Mouse (Mus musculus): Measurements from ENCODE around the gene Zfp655. TPM values are rescaled to one million over a fixed set of nuclear protein-coding genes. Genes with fewer than 3 reads are reported as not detected.
A peak's percentile ranks its signal among the peaks of the same experiment; 100 is the strongest.
"Not testable (repeated sequence)": the region's sequence is repeated elsewhere in the genome, so short reads cannot be mapped to it uniquely, and the experiment has no call there.

The Zfp655 gene
- polyA plus RNA-seq, 1 experiment = 10.5 TPM

DNA sequence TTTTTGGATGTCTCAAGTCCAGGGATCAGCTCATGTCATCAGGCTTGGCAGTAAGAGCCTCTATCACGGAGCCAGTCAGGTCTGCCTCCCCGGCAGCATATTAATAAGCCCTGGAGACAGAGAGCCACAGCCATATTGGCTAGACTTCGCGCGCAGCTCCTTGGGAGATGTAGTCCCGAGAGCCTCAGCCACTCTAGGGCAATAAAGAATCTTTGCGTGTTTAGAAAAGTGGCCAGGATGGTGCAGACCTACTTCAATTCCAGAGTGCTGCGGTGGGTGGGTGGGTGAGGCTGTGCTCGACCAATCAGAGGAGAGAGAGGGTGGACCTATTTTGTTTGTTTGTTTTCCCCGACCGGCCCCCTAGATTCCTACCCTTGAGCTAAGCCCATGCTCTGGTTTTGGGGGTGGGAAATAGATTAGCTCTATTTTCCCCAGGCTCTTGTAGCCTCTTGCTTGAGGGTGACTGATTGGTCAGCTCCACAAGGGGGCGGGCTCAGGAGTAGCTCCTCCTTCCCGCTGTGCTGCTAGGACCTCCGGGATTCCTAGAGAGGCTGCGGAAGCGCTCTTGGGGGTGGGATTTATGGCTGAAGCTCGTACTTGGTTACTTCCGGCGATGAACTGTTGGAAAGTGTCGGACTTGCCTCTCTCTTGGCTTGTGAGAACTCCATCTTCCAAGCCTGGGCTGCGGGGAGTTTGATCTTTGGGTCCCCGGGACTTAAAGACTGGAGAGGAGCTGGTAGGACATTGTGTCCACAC, 27.4 kb upstream of the Zfp655 start, which contains the start of gene Zkscan5:
Gene Zkscan5, plus strand, starts transcription at position 627 of the 756 bp plus-strand sequence.
- TF ChIP-seq GATA1 (IDR thresholded peaks at IDR 0.05; ENCODE audit: borderline replicate concordance, low read length) = no peak
- TF ChIP-seq FLI1 (IDR thresholded peaks at IDR 0.05; ENCODE audit: low read length) = 0 out of 2 replicates have a peak, but pooled peaks have one; percentile 56
- Histone ChIP-seq H3K4me3 (replicated peaks) (peak within 1 kb of the TSS; percentile 93), H3K36me3 (replicated peaks; ENCODE audit: low read length) (peaks cover 26% of the 10 kb centered on the region), H3K27me3 (replicated peaks) (no peaks in the 10 kb centered on the region), H3K4me1 (peaks cover 38% of the 10 kb centered on the region), H3K9me3 (no peaks in the 10 kb centered on the region)

GRCm38 (mm10) chr5:145205041-145205440, 26.5 kb upstream of the Zfp655 start:
- H3K9me3 ChIP-seq = no peaks in the 10 kb centered on the region
- H3K27me3 ChIP-seq (replicated peaks) = no peaks in the 10 kb centered on the region
- peaks cover 29% of the 10 kb centered on the region for H3K4me1 ChIP-seq
- peaks cover 28% of the 10 kb centered on the region for H3K36me3 ChIP-seq (replicated peaks; ENCODE audit: low read length)
- H3K4me3 ChIP-seq (replicated peaks) = peak overlapping the region; percentile 93
- TF ChIP-seq GATA1 (IDR thresholded peaks at IDR 0.05; ENCODE audit: borderline replicate concordance, low read length) (no peak), FLI1 (IDR thresholded peaks at IDR 0.05; ENCODE audit: low read length) (no peak)

GRCm38 (mm10) chr5:145207385-145207784, 24.1 kb upstream of the Zfp655 start:
- H3K9me3 ChIP-seq = no peaks in the 10 kb centered on the region
- TF ChIP-seq GATA1 (IDR thresholded peaks at IDR 0.05; ENCODE audit: borderline replicate concordance, low read length) (no peak), FLI1 (IDR thresholded peaks at IDR 0.05; ENCODE audit: low read length) (no peak)

DNA sequence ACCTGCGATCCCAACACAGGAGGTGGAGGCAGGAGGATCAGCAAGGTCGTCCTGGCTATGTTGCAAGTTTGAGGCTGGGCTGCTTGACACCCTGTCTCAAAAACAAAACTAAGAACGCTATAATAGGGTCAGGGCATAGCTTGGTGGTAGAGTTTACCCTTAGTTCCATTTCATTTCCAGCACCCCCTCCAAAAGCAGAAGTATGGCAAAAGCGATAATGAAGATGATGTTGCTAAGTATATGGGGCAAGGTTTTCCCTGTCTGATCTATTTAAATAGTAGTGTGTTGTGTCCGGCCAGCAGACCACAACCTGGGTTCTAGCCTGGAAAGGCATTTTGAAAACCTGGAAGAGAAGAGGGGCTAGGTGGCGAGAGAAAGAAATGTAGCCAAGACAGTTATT, 23.6 kb upstream of the Zfp655 start:
- H3K4me3 ChIP-seq (replicated peaks) = no peak overlapping the region
- TF ChIP-seq GATA1 (IDR thresholded peaks at IDR 0.05; ENCODE audit: borderline replicate concordance, low read length) (no peak), FLI1 (IDR thresholded peaks at IDR 0.05; ENCODE audit: low read length) (no peak)
- H3K36me3 ChIP-seq (replicated peaks; ENCODE audit: low read length) = peaks cover 55% of the 10 kb centered on the region
- H3K27me3 ChIP-seq (replicated peaks) = no peaks in the 10 kb centered on the region
- H3K9me3 ChIP-seq = no peaks in the 10 kb centered on the region
- peaks cover 16% of the 10 kb centered on the region for H3K4me1 ChIP-seq

More at GRCm38 (mm10) chr5:145207385-145207784, 24.1 kb upstream of the Zfp655 start:
- no peak overlapping the region for H3K4me3 ChIP-seq (replicated peaks)
- H3K27me3 ChIP-seq (replicated peaks) = no peaks in the 10 kb centered on the region
- H3K4me1 ChIP-seq = peaks cover 19% of the 10 kb centered on the region
- H3K36me3 ChIP-seq (replicated peaks; ENCODE audit: low read length) = peaks cover 50% of the 10 kb centered on the region

GRCm38 (mm10) chr5:145208391-145208790, 23.1 kb upstream of the Zfp655 start:
- peaks cover 14% of the 10 kb centered on the region for H3K4me1 ChIP-seq
- H3K9me3 ChIP-seq; H3K4me3 ChIP-seq (replicated peaks); H3K27me3 ChIP-seq (replicated peaks): not testable (repeated sequence)
- H3K36me3 ChIP-seq (replicated peaks; ENCODE audit: low read length) = peaks cover 60% of the 10 kb centered on the region

- no peaks in the 10 kb centered on the region for H3K27me3 ChIP-seq (replicated peaks)
- TF ChIP-seq FLI1 (IDR thresholded peaks at IDR 0.05; ENCODE audit: low read length) = no peak
- no peak for TF ChIP-seq GATA1 (IDR thresholded peaks at IDR 0.05; ENCODE audit: borderline replicate concordance, low read length)
- no peak overlapping the region for H3K4me3 ChIP-seq (replicated peaks)
- no peaks in the 10 kb centered on the region for H3K9me3 ChIP-seq
- peaks cover 83% of the 10 kb centered on the region for H3K36me3 ChIP-seq (replicated peaks; ENCODE audit: low read length)
- peaks cover 3% of the 10 kb centered on the region; the same call in 1 of the 2 replicates for H3K4me1 ChIP-seq
Observed at GRCm38 (mm10) chr5:145211340-145211739, 20.2 kb upstream of the Zfp655 start.

DNA sequence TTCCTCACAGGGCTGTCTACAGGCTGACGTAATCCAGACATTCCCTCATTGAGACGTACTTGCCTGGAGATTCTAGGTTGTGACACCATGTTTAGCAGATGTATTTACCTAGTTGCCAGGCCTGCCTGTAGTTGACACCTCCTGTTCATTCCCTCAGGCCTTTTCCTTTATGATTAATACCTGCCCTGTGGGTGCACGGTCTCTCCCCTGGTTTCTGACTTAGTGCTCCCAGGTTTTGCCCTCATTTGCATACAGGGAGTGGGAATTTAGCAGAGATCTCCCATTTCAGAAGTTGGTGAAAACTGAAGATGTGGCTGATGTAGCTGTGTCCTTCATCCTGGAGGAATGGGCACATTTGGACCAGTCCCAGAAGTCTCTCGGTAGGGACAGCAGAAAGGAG, 19.3 kb upstream of the Zfp655 start:
- H3K4me1 ChIP-seq = 0 out of 2 replicates have a peak, but pooled peaks cover 3% of the 10 kb centered on the region
- H3K27me3 ChIP-seq (replicated peaks) = no peaks in the 10 kb centered on the region
- no peak overlapping the region for H3K4me3 ChIP-seq (replicated peaks)
- H3K9me3 ChIP-seq = no peaks in the 10 kb centered on the region
- TF ChIP-seq GATA1 (IDR thresholded peaks at IDR 0.05; ENCODE audit: borderline replicate concordance, low read length) (no peak), FLI1 (IDR thresholded peaks at IDR 0.05; ENCODE audit: low read length) (no peak)
- H3K36me3 ChIP-seq (replicated peaks; ENCODE audit: low read length) = peaks cover 82% of the 10 kb centered on the region

DNA sequence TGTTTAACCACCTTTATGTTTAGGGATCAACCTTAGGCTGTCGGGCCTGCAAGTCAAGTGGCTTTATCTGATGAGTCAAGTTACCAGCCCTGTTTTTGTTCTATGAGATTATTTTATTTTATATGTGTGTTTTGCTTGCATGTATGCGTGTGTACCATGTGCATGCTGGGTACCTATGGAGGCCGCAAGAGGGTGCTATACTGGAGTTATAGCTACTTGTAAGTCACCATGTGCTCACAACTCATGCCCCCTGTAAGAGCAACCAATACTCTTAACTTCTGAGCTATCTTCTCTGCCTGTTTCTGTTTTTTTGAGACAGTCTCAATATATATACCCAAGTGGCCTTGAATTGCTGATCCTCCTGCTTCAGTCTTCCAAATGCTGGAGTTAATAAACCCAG, 18.0 kb upstream of the Zfp655 start:
- H3K4me1 ChIP-seq = no peaks in the 10 kb centered on the region
- peaks cover 83% of the 10 kb centered on the region for H3K36me3 ChIP-seq (replicated peaks; ENCODE audit: low read length)
- TF ChIP-seq GATA1 (IDR thresholded peaks at IDR 0.05; ENCODE audit: borderline replicate concordance, low read length) (no peak), FLI1 (IDR thresholded peaks at IDR 0.05; ENCODE audit: low read length) (no peak)
- no peaks in the 10 kb centered on the region for H3K27me3 ChIP-seq (replicated peaks)
- H3K9me3 ChIP-seq = no peaks in the 10 kb centered on the region
- no peak overlapping the region for H3K4me3 ChIP-seq (replicated peaks)

DNA sequence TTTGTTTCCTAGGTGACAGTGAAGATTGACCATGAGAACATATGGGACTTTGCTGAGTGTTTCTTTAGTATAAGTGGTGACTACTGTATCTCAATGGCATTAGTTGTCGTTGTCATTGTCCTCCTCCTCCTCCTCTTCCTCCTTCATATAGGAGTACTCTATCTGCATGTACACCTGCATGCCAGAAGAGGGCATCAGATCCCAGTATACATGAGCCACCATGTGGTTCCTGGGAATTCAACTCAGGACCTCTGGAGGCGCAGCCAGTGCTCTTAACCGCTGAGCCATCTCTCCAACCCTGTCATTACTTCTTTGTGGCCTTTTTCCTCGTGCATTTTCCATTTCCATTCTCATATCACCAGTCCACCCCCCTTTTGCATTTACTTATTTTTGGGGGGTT, 16.8 kb upstream of the Zfp655 start:
- no peak for TF ChIP-seq GATA1 (IDR thresholded peaks at IDR 0.05; ENCODE audit: borderline replicate concordance, low read length)
- no peak for TF ChIP-seq FLI1 (IDR thresholded peaks at IDR 0.05; ENCODE audit: low read length)
- peaks cover 85% of the 10 kb centered on the region for H3K36me3 ChIP-seq (replicated peaks; ENCODE audit: low read length)
- no peaks in the 10 kb centered on the region for H3K27me3 ChIP-seq (replicated peaks)
- no peaks in the 10 kb centered on the region for H3K9me3 ChIP-seq
- no peak overlapping the region for H3K4me3 ChIP-seq (replicated peaks)
- H3K4me1 ChIP-seq = no peaks in the 10 kb centered on the region

- Histone ChIP-seq H3K4me3 (replicated peaks) (no peak overlapping the region), H3K36me3 (replicated peaks; ENCODE audit: low read length) (peaks cover 79% of the 10 kb centered on the region), H3K9me3 (no peaks in the 10 kb centered on the region), H3K27me3 (replicated peaks) (no peaks in the 10 kb centered on the region), H3K4me1 (no peaks in the 10 kb centered on the region; the same call in 1 of the 2 replicates)
- no peak for TF ChIP-seq GATA1 (IDR thresholded peaks at IDR 0.05; ENCODE audit: borderline replicate concordance, low read length)
Observed at GRCm38 (mm10) chr5:145217746-145218145, 13.8 kb upstream of the Zfp655 start.

Measured in megakaryocyte, embryonic 14.5 days (primary cell).